Mouse (Mus musculus) ES-Bruce4 (cell line): ENCODE results near the gene Ccn5. TPM values are rescaled to one million over a fixed set of nuclear protein-coding genes. Genes with fewer than 3 reads are reported as not detected.

Experiments used
- H3K27ac ChIP-seq: 2 replicates; pipeline ENCODE4 v1.5.1; 2012; ENCODE audit warnings: low read length, inconsistent platforms; ENCODE audit not compliant: insufficient read depth
- H3K27me3 ChIP-seq: 2 replicates; pipeline ENCODE4 v1.6.1; 2012; ENCODE audit warnings: mild to moderate bottlenecking, low read length, inconsistent platforms; ENCODE audit not compliant: control insufficient read depth, poor library complexity, insufficient read depth, severe bottlenecking
- H3K36me3 ChIP-seq: 2 replicates; pipeline ENCODE4 v1.6.1; 2012; ENCODE audit warnings: inconsistent platforms, mild to moderate bottlenecking, low read length, moderate library complexity; ENCODE audit not compliant: control insufficient read depth, poor library complexity, insufficient read depth, severe bottlenecking
- H3K4me1 ChIP-seq: one replicate; pipeline ENCODE4 v1.8.1; 2011; ENCODE audit warnings: low read length; ENCODE audit not compliant: control insufficient read depth, insufficient read depth
- H3K4me3 ChIP-seq: 2 replicates; pipeline ENCODE4 v1.5.1; 2011; ENCODE audit warnings: low read depth, mild to moderate bottlenecking, low read length
- H3K9ac ChIP-seq: 2 replicates; pipeline ENCODE4 v1.6.1; 2012; ENCODE audit warnings: low read depth, mild to moderate bottlenecking, inconsistent platforms; ENCODE audit not compliant: poor library complexity, severe bottlenecking
- H3K9me3 ChIP-seq: replicated peaks from 2 replicates; pipeline ENCODE4 v1.6.1; 2012; ENCODE audit warnings: mild to moderate bottlenecking, low read length, inconsistent platforms; ENCODE audit not compliant: control insufficient read depth, poor library complexity, insufficient read depth, severe bottlenecking
- CTCF ChIP-seq: IDR thresholded peaks from one replicate; pipeline ENCODE4 v1.8.1; 2011; ENCODE audit warnings: low read depth, low read length
- EP300 ChIP-seq: IDR thresholded peaks from 2 replicates; pipeline ENCODE4 v1.6.1; 2011; ENCODE audit warnings: low read depth, low read length; ENCODE audit not compliant: insufficient read depth
- POLR2A ChIP-seq: IDR thresholded peaks from one replicate; pipeline ENCODE4 v1.8.1; 2011; ENCODE audit warnings: low read length; ENCODE audit not compliant: insufficient read depth
- polyA plus RNA-seq: library from polyadenylated mRNA; stranded (reverse); fragments of >200 nt; gene quantifications from 2 replicates; pipeline ENCODE4 v1.2.4, GENCODE M21; 2011; ENCODE audit warnings: low read depth; ENCODE audit not compliant: missing spikeins, insufficient read depth, insufficient read length

Gene Ccn5
- 1.0 and 1.2 TPM in 2 replicates for polyA plus RNA-seq

DNA sequence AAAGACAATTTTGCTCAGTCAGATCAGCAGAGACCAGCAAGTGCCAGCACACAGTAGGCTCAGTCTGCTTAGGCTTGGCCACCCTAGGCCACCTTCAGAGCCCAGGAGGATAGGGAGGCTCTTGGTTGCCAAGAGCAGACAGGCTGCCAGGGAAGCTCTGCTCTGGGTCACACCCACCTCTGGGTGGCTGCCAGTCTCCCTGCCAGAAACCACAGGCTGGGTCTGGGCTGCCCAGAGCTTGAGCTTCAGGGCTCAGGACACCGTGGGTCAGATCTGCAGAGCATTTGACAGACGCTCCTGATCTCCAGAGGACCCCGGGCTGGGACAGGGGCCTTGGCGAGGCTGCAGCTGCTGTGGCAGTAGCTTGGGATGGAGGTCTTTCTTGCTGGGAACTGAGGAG is at the start of gene Ccn5:
TSS of gene Ccn5 (plus strand) at position 255 of the 400 bp plus-strand sequence.
- Histone ChIP-seq H3K27me3 (no peaks in the 10 kb centered on the region), H3K9ac (no peak within 1 kb of the TSS), H3K4me3 (no peak within 1 kb of the TSS), H3K27ac (no peak within 1 kb of the TSS), H3K4me1 (no peaks in the 10 kb centered on the region), H3K9me3 (no peaks in the 10 kb centered on the region), H3K36me3 (no peaks in the 10 kb centered on the region)
- TF ChIP-seq POLR2A (no peak), EP300 (no peak)

DNA sequence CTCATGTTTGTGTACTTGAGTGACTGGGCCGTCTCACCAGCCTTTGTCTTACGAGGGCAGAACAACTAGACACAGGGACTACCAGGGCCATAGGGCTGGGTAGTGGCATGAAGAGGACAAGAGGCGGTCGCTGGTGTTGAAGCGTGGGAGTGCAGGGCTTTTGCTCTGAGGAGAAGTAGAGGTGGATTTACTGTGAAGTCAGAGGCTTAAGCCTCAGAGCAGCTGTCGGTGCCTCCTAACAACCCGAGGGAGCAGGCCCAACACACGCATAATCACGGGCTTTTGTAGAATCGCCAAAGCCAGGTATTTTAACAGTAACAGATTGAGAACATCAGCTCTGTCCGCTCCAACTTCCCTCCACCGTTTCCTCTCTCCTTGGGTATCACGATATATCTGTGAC is 44.0 kb upstream of the Ccn5 start:
- Histone ChIP-seq H3K36me3 (no peaks in the 10 kb centered on the region), H3K27me3 (peaks cover 2% of the 10 kb centered on the region; the same call in 1 of the 2 replicates), H3K9ac (no peak overlapping the region), H3K4me3 (no peak overlapping the region), H3K9me3 (no peaks in the 10 kb centered on the region), H3K4me1 (no peaks in the 10 kb centered on the region), H3K27ac (no peak overlapping the region)
- TF ChIP-seq CTCF, result no peak
- TF ChIP-seq POLR2A, result no peak
- no peak for TF ChIP-seq EP300

DNA sequence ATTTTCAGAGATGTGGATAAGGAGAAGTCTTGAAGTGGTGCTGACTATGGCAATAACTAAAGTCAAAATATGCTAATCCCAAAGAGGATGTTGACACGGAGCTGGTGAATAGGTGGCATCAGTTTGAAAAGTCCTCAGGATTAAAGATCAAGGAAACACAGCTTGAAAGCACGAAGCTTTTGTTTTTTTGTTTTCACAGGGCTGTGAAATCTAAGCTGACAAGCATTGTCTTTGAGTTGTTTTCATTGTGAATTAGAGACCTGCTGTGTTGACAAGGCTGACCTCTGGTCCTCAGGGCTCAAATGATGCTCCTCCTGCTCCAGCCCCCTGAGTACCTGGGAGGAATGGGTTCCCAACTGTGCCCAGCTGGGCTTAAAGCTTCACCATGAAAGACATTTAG is 43.6 kb upstream of the Ccn5 start:
- Histone ChIP-seq H3K36me3 (no peaks in the 10 kb centered on the region), H3K4me1 (no peaks in the 10 kb centered on the region), H3K9ac (no peak overlapping the region), H3K27ac (no peak overlapping the region), H3K27me3 (no peaks in the 10 kb centered on the region), H3K4me3 (no peak overlapping the region), H3K9me3 (no peaks in the 10 kb centered on the region)
- TF ChIP-seq CTCF (no peak), EP300 (no peak)

DNA sequence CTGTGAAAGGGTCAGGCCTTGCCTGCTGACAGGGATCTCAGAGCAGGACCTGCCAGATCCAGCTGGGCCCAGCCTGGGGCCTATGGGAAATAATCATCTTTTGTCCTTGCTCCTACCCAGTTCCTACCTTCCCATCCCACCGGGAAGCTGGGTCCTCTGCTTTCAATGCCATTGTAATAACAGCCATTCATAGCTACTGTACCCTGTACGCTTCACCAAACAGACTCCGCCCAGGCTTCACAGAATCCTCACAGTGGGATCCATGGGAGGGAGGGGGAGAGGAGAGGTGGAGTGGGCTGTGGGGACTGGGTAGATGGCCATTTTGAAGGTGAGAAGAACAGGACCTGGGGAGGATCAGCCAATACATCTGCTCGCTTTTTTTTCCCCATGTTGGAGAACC is 41.8 kb upstream of the Ccn5 start:
- Histone ChIP-seq H3K9ac (no peak overlapping the region), H3K36me3 (no peaks in the 10 kb centered on the region), H3K4me3 (no peak overlapping the region), H3K27ac (no peak overlapping the region), H3K27me3 (no peaks in the 10 kb centered on the region), H3K9me3 (no peaks in the 10 kb centered on the region), H3K4me1 (no peaks in the 10 kb centered on the region)
- TF ChIP-seq CTCF (no peak), EP300 (no peak), POLR2A (no peak)

DNA sequence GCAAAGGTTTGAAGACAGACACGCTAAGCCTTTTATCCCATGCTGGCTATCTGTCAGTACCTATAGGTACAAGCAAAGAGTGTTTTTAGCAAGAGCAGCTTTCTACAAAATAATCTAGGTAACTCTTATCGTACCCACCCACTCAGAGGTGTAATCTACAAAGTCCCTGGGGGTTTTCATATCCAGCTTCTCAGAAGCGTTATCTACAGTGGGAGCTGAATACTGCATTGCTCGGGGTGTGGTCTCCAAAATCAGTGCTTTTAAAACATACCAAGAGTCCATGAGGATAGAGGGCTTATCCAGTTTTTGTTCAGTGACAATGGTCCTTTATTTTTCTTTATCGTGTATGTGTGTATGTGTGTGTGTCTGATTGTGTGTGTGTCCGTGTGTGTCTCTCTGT is 37.3 kb upstream of the Ccn5 start:
- TF ChIP-seq POLR2A, result no peak
- no peak for TF ChIP-seq CTCF
- no peak for TF ChIP-seq EP300
- H3K9ac ChIP-seq, result no peak overlapping the region
- H3K36me3 ChIP-seq, result no peaks in the 10 kb centered on the region
- no peak overlapping the region for H3K4me3 ChIP-seq
- H3K4me1 ChIP-seq, result no peaks in the 10 kb centered on the region
- H3K27ac ChIP-seq, result no peak overlapping the region
- no peaks in the 10 kb centered on the region for H3K27me3 ChIP-seq
- no peaks in the 10 kb centered on the region for H3K9me3 ChIP-seq

DNA sequence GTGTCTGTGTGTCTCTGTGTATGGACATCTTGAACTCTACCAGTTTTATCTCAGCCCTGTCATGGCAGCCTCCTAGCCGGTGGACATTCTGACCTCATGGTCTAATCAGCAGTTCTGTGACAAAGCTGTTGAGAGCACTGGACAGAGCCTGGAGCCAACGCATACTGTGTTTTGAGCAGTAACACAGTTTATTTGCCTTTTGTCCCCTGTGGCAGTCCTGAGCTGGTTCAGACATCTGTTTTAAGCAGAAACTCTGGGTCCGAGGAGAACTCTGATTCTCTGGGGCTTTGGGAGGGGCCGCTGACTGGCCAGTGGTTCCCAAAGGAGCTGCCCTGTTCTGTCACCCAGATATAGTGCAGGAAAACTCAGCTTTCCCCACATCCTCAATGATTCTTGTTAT is 36.8 kb upstream of the Ccn5 start:
- Histone ChIP-seq H3K4me3 (no peak overlapping the region), H3K36me3 (no peaks in the 10 kb centered on the region), H3K27ac (no peak overlapping the region), H3K4me1 (no peaks in the 10 kb centered on the region), H3K9me3 (no peaks in the 10 kb centered on the region), H3K9ac (no peak overlapping the region), H3K27me3 (no peaks in the 10 kb centered on the region)
- no peak for TF ChIP-seq POLR2A
- no peak for TF ChIP-seq EP300
- TF ChIP-seq CTCF, result no peak
